ENCODE assay signal across 17 mouse cellular contexts in the genomic region with DNA sequence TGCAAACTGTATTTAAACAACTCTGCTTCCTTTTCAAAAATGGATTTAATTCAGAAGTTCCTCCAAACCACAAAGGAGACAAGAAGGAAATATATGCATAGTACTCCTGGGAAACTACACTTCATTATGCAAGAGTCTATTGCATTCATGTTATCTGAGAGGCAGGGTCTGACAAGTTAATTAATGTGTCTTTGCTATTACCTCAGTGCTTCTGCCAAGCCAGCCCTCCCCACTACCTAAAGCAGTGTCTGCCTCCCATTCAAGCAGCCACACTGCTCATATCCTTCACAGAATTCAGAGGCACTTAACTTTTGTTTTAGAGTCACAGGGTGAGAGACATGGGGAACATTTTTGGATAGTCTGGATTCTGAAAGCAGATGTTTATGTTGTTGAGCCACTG. TPM values are rescaled to one million over a fixed set of nuclear protein-coding genes. Genes with fewer than 3 reads are reported as not detected.
DNase-seq lines count a peak whose midpoint lies in the region; ATAC-seq and TF ChIP-seq lines count a peak whose summit lies in the region.
"Had no signal": no experiment of that assay in that cellular context is flagged by ENCODE, and none has a peak within 500 bp of the region (broad histone marks: within the 10 kb centered on the region; RNA-seq: fewer than 3 reads in every experiment).

No protein-coding gene starts in this region.

- peak; percentile 18 for DNase-seq in kidney, postnatal 0 days (ENCODE audit: low spot score)
- DNase-seq in kidney, postnatal 25 days, result no peak
- DNase-seq in gastrocnemius, adult 8-10 months (ENCODE audit: low spot score in 2 of 2), result no peak
- DNase-seq in left cerebral cortex, postnatal 36 days (ENCODE audit: low spot score in 2 of 2), result no peak
- DNase-seq: adrenal gland, adult 8-10 months; cerebellum, adult 18-20 months; gastrocnemius, postnatal 14 days; kidney, adult 2 months; kidney, postnatal 36 days; layer of hippocampus, adult 9-11 months; right cerebral cortex, postnatal 25 days; thymus, postnatal 4 days had no signal

- intact Hi-C loops in left cerebral cortex, postnatal 36 days (cut with DNase I), result no loop called here

- H3K4me2 ChIP-seq in kidney, postnatal 0 days (ENCODE audit: low read length), result no peak overlapping the region
- no peak overlapping the region for H3K4me2 ChIP-seq in forebrain, embryonic 13.5 days
- no peak overlapping the region for H3K4me2 ChIP-seq in hindbrain, embryonic 15.5 days
- no peak overlapping the region for H3K4me2 ChIP-seq in neural tube, embryonic 13.5 days
- H3K4me2 ChIP-seq: limb, embryonic 13.5 days had no signal

- H3K4me3 ChIP-seq in kidney, postnatal 0 days (replicated peaks; ENCODE audit: low read depth, low read length), result no peak overlapping the region
- H3K4me3 ChIP-seq in forebrain, embryonic 13.5 days, result no peak overlapping the region
- H3K4me3 ChIP-seq in hindbrain, embryonic 15.5 days, result no peak overlapping the region
- H3K4me3 ChIP-seq in neural tube, embryonic 13.5 days, result no peak overlapping the region
- H3K4me3 ChIP-seq: limb, embryonic 13.5 days had no signal

- TF ChIP-seq CTCF in kidney, postnatal 0 days (IDR thresholded peaks at IDR 0.05; ENCODE audit: low read depth), result no peak

- H3K9me3 ChIP-seq in kidney, postnatal 0 days (replicated peaks; ENCODE audit: low read length), result no peaks in the 10 kb centered on the region
- peaks cover 5% of the 10 kb centered on the region for H3K9me3 ChIP-seq in forebrain, embryonic 13.5 days (replicated peaks)
- peaks cover 16% of the 10 kb centered on the region for H3K9me3 ChIP-seq in hindbrain, embryonic 15.5 days
- peaks cover 8% of the 10 kb centered on the region for H3K9me3 ChIP-seq in neural tube, embryonic 13.5 days
- H3K9me3 ChIP-seq: limb, embryonic 13.5 days had no signal

- H3K27ac ChIP-seq in kidney, postnatal 0 days, result no peak overlapping the region
- no peak overlapping the region for H3K27ac ChIP-seq in forebrain, embryonic 13.5 days
- no peak overlapping the region for H3K27ac ChIP-seq in hindbrain, embryonic 15.5 days (replicated peaks)
- no peak overlapping the region for H3K27ac ChIP-seq in neural tube, embryonic 13.5 days (replicated peaks)
- H3K27ac ChIP-seq: limb, embryonic 13.5 days; liver, embryonic 14.5 days had no signal

- no peaks in the 10 kb centered on the region for H3K4me1 ChIP-seq in kidney, postnatal 0 days (replicated peaks; ENCODE audit: insufficient read depth, low read length)
- H3K4me1 ChIP-seq in forebrain, embryonic 13.5 days, result peaks cover 5% of the 10 kb centered on the region; the same call in 1 of the 2 replicates
- no peaks in the 10 kb centered on the region for H3K4me1 ChIP-seq in hindbrain, embryonic 15.5 days (replicated peaks)
- H3K4me1 ChIP-seq in neural tube, embryonic 13.5 days (replicated peaks), result no peaks in the 10 kb centered on the region; the same call in 1 of the 2 replicates
- H3K4me1 ChIP-seq: limb, embryonic 13.5 days had no signal

- no peak for ATAC-seq in kidney, postnatal 0 days (replicated peaks; ENCODE audit: low FRiP score, low read depth)
- ATAC-seq in forebrain, embryonic 13.5 days, result peak; percentile 94
- peak; percentile 79 for ATAC-seq in hindbrain, embryonic 15.5 days (ENCODE audit: low FRiP score, low read depth)
- peak; percentile 79 for ATAC-seq in neural tube, embryonic 13.5 days (ENCODE audit: low read depth)

- no peaks in the 10 kb centered on the region for H3K27me3 ChIP-seq in kidney, postnatal 0 days (ENCODE audit: insufficient read depth, low read length)
- H3K27me3 ChIP-seq in forebrain, embryonic 13.5 days, result no peaks in the 10 kb centered on the region
- H3K27me3 ChIP-seq in hindbrain, embryonic 15.5 days, result no peaks in the 10 kb centered on the region
- H3K27me3 ChIP-seq in neural tube, embryonic 13.5 days, result no peaks in the 10 kb centered on the region
- H3K27me3 ChIP-seq: limb, embryonic 13.5 days had no signal

- no peaks in the 10 kb centered on the region for H3K36me3 ChIP-seq in kidney, postnatal 0 days (ENCODE audit: insufficient read depth, low read length)
- H3K36me3 ChIP-seq in forebrain, embryonic 13.5 days (ENCODE audit: poor library complexity, severe bottlenecking), result no peaks in the 10 kb centered on the region
- H3K36me3 ChIP-seq in hindbrain, embryonic 15.5 days, result no peaks in the 10 kb centered on the region
- no peaks in the 10 kb centered on the region for H3K36me3 ChIP-seq in neural tube, embryonic 13.5 days
- H3K36me3 ChIP-seq: limb, embryonic 13.5 days had no signal

- no peak overlapping the region for H3K9ac ChIP-seq in kidney, postnatal 0 days (ENCODE audit: low read depth, low read length)
- H3K9ac ChIP-seq in forebrain, embryonic 13.5 days, result no peak overlapping the region
- no peak overlapping the region for H3K9ac ChIP-seq in hindbrain, embryonic 15.5 days
- H3K9ac ChIP-seq in neural tube, embryonic 13.5 days, result no peak overlapping the region
- H3K9ac ChIP-seq: limb, embryonic 13.5 days; liver, embryonic 14.5 days had no signal

RNA-seq across cellular contexts. Expression of a gene that starts 58.6 kb away (rescaled TPM):
- 9.5 and 10.1 TPM in 2 replicates for polyA plus RNA-seq in kidney, postnatal 0 days (2015; fragmentation: Nextera tagmentation; extraction: Ambion mirVana)
- 32.9 and 35.4 TPM in 2 replicates for polyA plus RNA-seq in forebrain, embryonic 13.5 days (2015; fragmentation: Nextera tagmentation; extraction: Ambion mirVana)
- polyA plus RNA-seq in hindbrain, embryonic 15.5 days (2015; fragmentation: Nextera tagmentation; extraction: Ambion mirVana), result 41.9 and 43.2 TPM in 2 replicates
- polyA plus RNA-seq in neural tube, embryonic 13.5 days (2015; fragmentation: Nextera tagmentation; extraction: Ambion mirVana), result 40.1 and 44.5 TPM in 2 replicates
- 10 to 100 TPM; 11.7 to 13.4 (median 12.2) TPM for total RNA-seq in gastrocnemius, adult 8-10 months (2022)
- 10 to 100 TPM; 23.1 to 24.7 TPM for total RNA-seq in left cerebral cortex, postnatal 36 days (2021)
